Mouse (Mus musculus): Measurements from ENCODE around the gene Cradd. TPM values are rescaled to one million over a fixed set of nuclear protein-coding genes. Genes with fewer than 3 reads are reported as not detected.

Gene Cradd
- polyA plus RNA-seq, 1 experiment from 2014 or later, result 7.6 TPM

DNA sequence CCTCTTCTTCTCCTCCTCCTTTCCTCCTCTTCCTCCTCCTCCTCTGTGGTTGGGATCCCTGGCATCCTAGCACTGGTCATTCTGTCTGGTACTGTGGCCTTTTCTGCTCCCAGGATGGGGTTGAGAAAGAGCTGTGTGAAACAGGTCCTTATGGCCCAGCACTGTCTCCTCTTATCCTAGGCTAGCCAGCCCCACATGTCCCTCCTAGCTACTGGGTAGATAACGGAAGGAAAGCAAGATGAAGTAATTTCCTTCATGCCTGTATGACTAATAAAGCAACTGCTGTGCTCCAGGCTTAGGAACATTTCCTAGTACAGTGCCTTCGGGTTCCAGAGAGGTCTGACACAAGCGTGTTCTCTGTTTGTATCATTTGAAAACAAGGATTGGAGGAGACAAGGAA is 132.1 kb downstream of the Cradd start:
- no peak overlapping the region for H3K4me3 ChIP-seq (ENCODE audit: low read length)
- peaks cover 2% of the 10 kb centered on the region; the same call in 1 of the 2 replicates for H3K36me3 ChIP-seq (ENCODE audit: control insufficient read depth, insufficient read depth)
- peak; percentile 68; the same call in 1 of the 2 replicates for ATAC-seq (replicated peaks; ENCODE audit: extremely low read depth, insufficient read depth, low FRiP score)
- no peaks in the 10 kb centered on the region for H3K27me3 ChIP-seq (ENCODE audit: control insufficient read depth, insufficient read depth, low read length)
- H3K9me3 ChIP-seq (replicated peaks; ENCODE audit: control insufficient read depth, low read length), result 0 out of 2 replicates have a peak, but pooled peaks cover 4% of the 10 kb centered on the region
- H3K9ac ChIP-seq (ENCODE audit: low read length), result no peak overlapping the region
- 37% methylated on average over 3 of the region's 3 CpGs for WGBS
- no peak overlapping the region for H3K4me2 ChIP-seq (ENCODE audit: low read depth, low read length)
- H3K27ac ChIP-seq (ENCODE audit: low read length), result peak overlapping the region; percentile 74
- H3K4me1 ChIP-seq (ENCODE audit: control insufficient read depth, insufficient read depth, low read length), result peaks cover 17% of the 10 kb centered on the region

DNA sequence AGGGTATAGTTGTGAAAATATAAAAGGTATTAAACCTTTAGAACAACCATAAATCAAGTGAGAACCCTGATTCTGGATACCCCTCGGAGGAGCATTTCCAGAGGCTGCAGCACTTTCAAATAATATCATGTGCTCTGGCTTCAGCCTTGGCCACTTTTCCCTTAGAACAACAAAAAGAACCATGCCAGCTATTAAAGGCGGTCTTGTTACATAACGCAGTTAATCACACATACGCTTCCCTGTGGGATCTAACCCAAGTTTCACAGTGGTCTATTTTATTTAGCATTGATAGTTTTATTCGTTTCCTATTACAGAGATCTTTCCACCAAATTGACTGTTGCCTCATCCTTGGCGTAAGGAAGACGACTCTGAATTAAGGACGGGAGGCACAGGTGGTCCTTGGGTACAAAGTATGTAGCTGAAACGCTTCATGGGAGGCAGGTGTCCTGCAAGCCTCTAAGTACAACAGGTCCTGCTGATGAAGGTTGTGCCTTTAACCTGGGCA is 132.7 kb downstream of the Cradd start:
- no peaks in the 10 kb centered on the region for H3K27me3 ChIP-seq (ENCODE audit: control insufficient read depth, insufficient read depth, low read length)
- H3K9ac ChIP-seq (ENCODE audit: low read length), result no peak overlapping the region
- 79% methylated on average over 9 of the region's 9 CpGs for WGBS
- peak overlapping the region; percentile 32; the same call in 1 of the 2 replicates for H3K27ac ChIP-seq (ENCODE audit: low read length)
- H3K4me1 ChIP-seq (ENCODE audit: control insufficient read depth, insufficient read depth, low read length), result peaks cover 17% of the 10 kb centered on the region
- no peak overlapping the region for H3K4me3 ChIP-seq (ENCODE audit: low read length)
- ATAC-seq (replicated peaks; ENCODE audit: extremely low read depth, insufficient read depth, low FRiP score), result no peak
- 0 out of 2 replicates have a peak, but pooled peaks cover 4% of the 10 kb centered on the region for H3K9me3 ChIP-seq (replicated peaks; ENCODE audit: control insufficient read depth, low read length)
- no peak overlapping the region for H3K4me2 ChIP-seq (ENCODE audit: low read depth, low read length)
- H3K36me3 ChIP-seq (ENCODE audit: control insufficient read depth, insufficient read depth), result peaks cover 2% of the 10 kb centered on the region; the same call in 1 of the 2 replicates

- H3K4me2 ChIP-seq (ENCODE audit: low read depth, low read length), result no peak overlapping the region
- no peaks in the 10 kb centered on the region for H3K27me3 ChIP-seq (ENCODE audit: control insufficient read depth, insufficient read depth, low read length)
- no peak overlapping the region for H3K9ac ChIP-seq (ENCODE audit: low read length)
- 0 out of 2 replicates have a peak, but pooled peaks cover 8% of the 10 kb centered on the region for H3K9me3 ChIP-seq (replicated peaks; ENCODE audit: control insufficient read depth, low read length)
- H3K27ac ChIP-seq (ENCODE audit: low read length), result no peak overlapping the region
- ATAC-seq (replicated peaks; ENCODE audit: extremely low read depth, insufficient read depth, low FRiP score), result no peak
- peaks cover 14% of the 10 kb centered on the region for H3K4me1 ChIP-seq (ENCODE audit: control insufficient read depth, insufficient read depth, low read length)
- 91% methylated on average over 16 of the region's 16 CpGs for WGBS
- H3K4me3 ChIP-seq (ENCODE audit: low read length), result no peak overlapping the region
- peaks cover 2% of the 10 kb centered on the region; the same call in 1 of the 2 replicates for H3K36me3 ChIP-seq (ENCODE audit: control insufficient read depth, insufficient read depth)
Measured at GRCm38 (mm10) chr10:95189550-95190211, 134.3 kb downstream of the Cradd start.

DNA sequence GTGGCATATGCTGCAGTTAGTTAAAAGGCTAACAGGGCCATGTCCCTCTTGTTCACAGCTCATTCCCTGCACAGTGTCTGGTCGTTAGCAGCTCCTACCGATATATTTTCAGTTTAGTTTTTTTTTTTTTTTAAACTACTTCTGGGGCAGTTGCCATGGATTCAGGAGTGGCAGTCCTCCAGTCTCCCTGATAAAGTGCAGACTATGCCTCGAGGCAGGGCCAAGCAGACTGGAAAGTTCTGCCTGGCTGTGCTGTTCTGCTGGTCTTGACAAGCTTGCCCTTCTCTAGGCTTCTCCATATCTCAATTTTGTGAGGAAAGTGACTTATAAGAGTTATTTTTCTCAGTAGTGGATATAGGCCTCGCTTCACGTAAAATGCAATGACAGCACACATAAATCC is 139.7 kb downstream of the Cradd start:
- Histone ChIP-seq H3K9ac (ENCODE audit: low read length) (no peak overlapping the region), H3K9me3 (replicated peaks; ENCODE audit: control insufficient read depth, low read length) (0 out of 2 replicates have a peak, but pooled peaks cover 8% of the 10 kb centered on the region), H3K4me3 (ENCODE audit: low read length) (no peak overlapping the region), H3K4me2 (ENCODE audit: low read depth, low read length) (no peak overlapping the region), H3K27me3 (ENCODE audit: control insufficient read depth, insufficient read depth, low read length) (no peaks in the 10 kb centered on the region), H3K27ac (ENCODE audit: low read length) (peak overlapping the region; percentile 46; the same call in 1 of the 2 replicates), H3K36me3 (ENCODE audit: control insufficient read depth, insufficient read depth) (peaks cover 2% of the 10 kb centered on the region; the same call in 1 of the 2 replicates), H3K4me1 (ENCODE audit: control insufficient read depth, insufficient read depth, low read length) (peaks cover 5% of the 10 kb centered on the region; the same call in 1 of the 2 replicates)
- ATAC-seq (replicated peaks; ENCODE audit: extremely low read depth, insufficient read depth, low FRiP score), result no peak
- 46% methylated on average over 5 of the region's 5 CpGs for WGBS

- no peak overlapping the region for H3K4me2 ChIP-seq (ENCODE audit: low read depth, low read length)
- no peak overlapping the region for H3K9ac ChIP-seq (ENCODE audit: low read length)
- H3K27me3 ChIP-seq (ENCODE audit: control insufficient read depth, insufficient read depth, low read length), result no peaks in the 10 kb centered on the region
- 0 out of 2 replicates have a peak, but pooled peaks cover 4% of the 10 kb centered on the region for H3K9me3 ChIP-seq (replicated peaks; ENCODE audit: control insufficient read depth, low read length)
- WGBS, result 50% methylated on average over 4 of the region's 4 CpGs
- no peak for ATAC-seq (replicated peaks; ENCODE audit: extremely low read depth, insufficient read depth, low FRiP score)
- no peaks in the 10 kb centered on the region for H3K36me3 ChIP-seq (ENCODE audit: control insufficient read depth, insufficient read depth)
- no peak overlapping the region for H3K27ac ChIP-seq (ENCODE audit: low read length)
- no peak overlapping the region for H3K4me3 ChIP-seq (ENCODE audit: low read length)
- H3K4me1 ChIP-seq (ENCODE audit: control insufficient read depth, insufficient read depth, low read length), result peaks cover 5% of the 10 kb centered on the region; the same call in 1 of the 2 replicates
Measured at GRCm38 (mm10) chr10:95183051-95183450, 140.9 kb downstream of the Cradd start.

GRCm38 (mm10) chr10:95182405-95182804 is 141.5 kb downstream of the Cradd start:
- WGBS, result 88% methylated on average over 4 of the region's 4 CpGs
- no peaks in the 10 kb centered on the region for H3K36me3 ChIP-seq (ENCODE audit: control insufficient read depth, insufficient read depth)
- no peaks in the 10 kb centered on the region for H3K27me3 ChIP-seq (ENCODE audit: control insufficient read depth, insufficient read depth, low read length)

GRCm38 (mm10) chr10:95181553-95181952 is 142.4 kb downstream of the Cradd start:
- ATAC-seq (replicated peaks; ENCODE audit: extremely low read depth, insufficient read depth, low FRiP score), result no peak
- no peak overlapping the region for H3K4me2 ChIP-seq (ENCODE audit: low read depth, low read length)
- no peak overlapping the region for H3K4me3 ChIP-seq (ENCODE audit: low read length)
- H3K9ac ChIP-seq (ENCODE audit: low read length), result no peak overlapping the region
- no peaks in the 10 kb centered on the region for H3K36me3 ChIP-seq (ENCODE audit: control insufficient read depth, insufficient read depth)
- peaks cover 5% of the 10 kb centered on the region; the same call in 1 of the 2 replicates for H3K4me1 ChIP-seq (ENCODE audit: control insufficient read depth, insufficient read depth, low read length)
- H3K27ac ChIP-seq (ENCODE audit: low read length), result no peak overlapping the region
- WGBS, result 51% methylated on average over 10 of the region's 10 CpGs
- H3K27me3 ChIP-seq (ENCODE audit: control insufficient read depth, insufficient read depth, low read length), result no peaks in the 10 kb centered on the region
- 0 out of 2 replicates have a peak, but pooled peaks cover 4% of the 10 kb centered on the region for H3K9me3 ChIP-seq (replicated peaks; ENCODE audit: control insufficient read depth, low read length)

More at GRCm38 (mm10) chr10:95182405-95182804, 141.5 kb downstream of the Cradd start:
- Histone ChIP-seq H3K9ac (ENCODE audit: low read length) (no peak overlapping the region), H3K4me1 (ENCODE audit: control insufficient read depth, insufficient read depth, low read length) (peaks cover 5% of the 10 kb centered on the region; the same call in 1 of the 2 replicates), H3K4me2 (ENCODE audit: low read depth, low read length) (no peak overlapping the region), H3K4me3 (ENCODE audit: low read length) (no peak overlapping the region), H3K9me3 (replicated peaks; ENCODE audit: control insufficient read depth, low read length) (0 out of 2 replicates have a peak, but pooled peaks cover 4% of the 10 kb centered on the region), H3K27ac (ENCODE audit: low read length) (no peak overlapping the region)
- ATAC-seq (replicated peaks; ENCODE audit: extremely low read depth, insufficient read depth, low FRiP score), result no peak

DNA sequence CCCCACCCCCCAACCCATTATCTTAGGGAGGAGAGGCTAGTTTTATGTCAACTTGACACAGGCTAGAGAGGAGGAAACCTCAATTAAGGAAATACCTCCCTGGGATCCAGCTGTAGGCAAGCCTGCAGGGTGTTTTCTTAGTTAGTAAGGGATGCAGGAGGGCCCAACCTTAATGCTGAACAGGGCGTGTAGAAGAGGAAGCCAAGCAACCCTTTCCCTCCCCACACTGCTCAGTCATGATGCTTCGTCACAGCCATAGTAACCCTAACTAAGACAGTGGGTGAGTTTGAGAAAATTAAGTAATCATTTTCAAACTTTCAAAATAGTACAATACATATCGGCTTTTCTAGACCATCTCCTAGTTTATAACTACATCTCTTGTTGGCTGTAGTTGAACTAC is 143.0 kb downstream of the Cradd start:
- Histone ChIP-seq H3K36me3 (ENCODE audit: control insufficient read depth, insufficient read depth) (no peaks in the 10 kb centered on the region), H3K27me3 (ENCODE audit: control insufficient read depth, insufficient read depth, low read length) (no peaks in the 10 kb centered on the region), H3K27ac (ENCODE audit: low read length) (no peak overlapping the region), H3K9me3 (replicated peaks; ENCODE audit: control insufficient read depth, low read length) (0 out of 2 replicates have a peak, but pooled peaks cover 3% of the 10 kb centered on the region), H3K4me3 (ENCODE audit: low read length) (no peak overlapping the region), H3K4me2 (ENCODE audit: low read depth, low read length) (no peak overlapping the region), H3K9ac (ENCODE audit: low read length) (no peak overlapping the region), H3K4me1 (ENCODE audit: control insufficient read depth, insufficient read depth, low read length) (peaks cover 5% of the 10 kb centered on the region; the same call in 1 of the 2 replicates)
- no peak for ATAC-seq (replicated peaks; ENCODE audit: extremely low read depth, insufficient read depth, low FRiP score)
- 77% methylated on average over 3 of the region's 3 CpGs for WGBS

- 51% methylated on average over 8 of the region's 8 CpGs for WGBS
Measured at GRCm38 (mm10) chr10:95180177-95180576, 143.8 kb downstream of the Cradd start.

More at GRCm38 (mm10) chr10:95180177-95180576, 143.8 kb downstream of the Cradd start:
- no peak for ATAC-seq (replicated peaks; ENCODE audit: extremely low read depth, insufficient read depth, low FRiP score)
- peaks cover 5% of the 10 kb centered on the region; the same call in 1 of the 2 replicates for H3K4me1 ChIP-seq (ENCODE audit: control insufficient read depth, insufficient read depth, low read length)
- H3K27ac ChIP-seq (ENCODE audit: low read length), result no peak overlapping the region
- no peaks in the 10 kb centered on the region for H3K36me3 ChIP-seq (ENCODE audit: control insufficient read depth, insufficient read depth)
- H3K27me3 ChIP-seq (ENCODE audit: control insufficient read depth, insufficient read depth, low read length), result no peaks in the 10 kb centered on the region
- no peak overlapping the region for H3K9ac ChIP-seq (ENCODE audit: low read length)
- no peak overlapping the region for H3K4me2 ChIP-seq (ENCODE audit: low read depth, low read length)
- H3K9me3 ChIP-seq (replicated peaks; ENCODE audit: control insufficient read depth, low read length), result no peaks in the 10 kb centered on the region
- H3K4me3 ChIP-seq (ENCODE audit: low read length), result no peak overlapping the region
